Mouse (Mus musculus) liver, embryonic 14.5 days (tissue): ENCODE results near the gene Dpm2. TPM values are rescaled to one million over a fixed set of nuclear protein-coding genes. Genes with fewer than 3 reads are reported as not detected.

Experiments
- ATAC-seq: fragments of 200-750 bp; cut with Nextera tagmentation; 2 replicates; pipeline ENCODE4 v1.8.0; 2017; ENCODE audit warnings: moderate number of reproducible peaks, mild to moderate bottlenecking, moderate library complexity; ENCODE audit not compliant: insufficient read depth
- DNase-seq, 3 experiments: peaks; one replicate each; pipeline ENCODE4 v3.0.0-alpha.2; 2012 to 2013; ENCODE audit warnings: low read depth in 3 of 3, low spot score in 3 of 3
- H3K27ac ChIP-seq: fragments of 300-500 bp; sonication (generic); 2 replicates; pipeline ENCODE4 v1.5.1; 2014; ENCODE audit warnings: moderate library complexity, mild to moderate bottlenecking, control low read depth, inconsistent platforms
- H3K27me3 ChIP-seq: fragments of 300-500 bp; sonication (generic); 2 replicates; pipeline ENCODE4 v1.6.1; 2014; ENCODE audit warnings: mild to moderate bottlenecking, low read length, moderate library complexity; ENCODE audit not compliant: control insufficient read depth, insufficient read depth
- H3K36me3 ChIP-seq: fragments of 300-500 bp; sonication (generic); replicated peaks from 2 replicates; pipeline ENCODE4 v1.6.1; 2014; ENCODE audit warnings: low read depth; ENCODE audit not compliant: control insufficient read depth, insufficient read depth
- H3K4me1 ChIP-seq, 2 experiments: fragments of 200-500 bp in 1 of 2; fragments of 300-500 bp in 1 of 2; sonication (generic) in 1 of 2; replicated peaks; 2 replicates each; pipeline ENCODE4 v1.6.1; 2012 to 2014; ENCODE audit warnings: antibody characterized with exemption in 1 of 2, inconsistent platforms in 1 of 2, low read length in 1 of 2; ENCODE audit not compliant: control insufficient read depth in 2 of 2, insufficient read depth in 2 of 2
- H3K4me2 ChIP-seq: fragments of 300-500 bp; sonication (generic); 2 replicates; pipeline ENCODE4 v1.6.1; 2014; ENCODE audit warnings: low read depth, mild to moderate bottlenecking, control low read depth, moderate library complexity
- H3K4me3 ChIP-seq, 2 experiments: fragments of 200-500 bp in 1 of 2; fragments of 300-500 bp in 1 of 2; sonication (generic) in 1 of 2; 2 replicates each; pipeline ENCODE4 v1.5.1; 2012 to 2014; ENCODE audit warnings: low read depth in 2 of 2, low read length in 2 of 2, mild to moderate bottlenecking in 2 of 2, control low read depth in 1 of 2, inconsistent platforms in 1 of 2, moderate library complexity in 1 of 2; ENCODE audit not compliant: insufficient read depth in 1 of 2
- H3K9ac ChIP-seq: fragments of 300-500 bp; sonication (generic); replicated peaks from 2 replicates; pipeline ENCODE4 v1.6.1; 2014; ENCODE audit warnings: mild to moderate bottlenecking, control low read depth, moderate library complexity
- H3K9me3 ChIP-seq: fragments of 300-500 bp; sonication (generic); 2 replicates; pipeline ENCODE4 v1.6.1; 2016; ENCODE audit warnings: low read length, mixed read lengths; ENCODE audit not compliant: control insufficient read depth
- CTCF ChIP-seq: IDR thresholded peaks from 2 replicates; pipeline ENCODE4 v1.5.1; 2016; ENCODE audit warnings: antibody characterized with exemption, low read depth, control low read depth
- EP300 ChIP-seq: IDR thresholded peaks from 2 replicates; pipeline ENCODE4 v1.6.1; 2016; ENCODE audit warnings: antibody characterized with exemption, low read depth
- WGBS: fragments of 180-500 bp; shearing (Covaris S2); extraction: QIAGEN DNeasy Blood & Tissue Kit; methylation state at CpG from one replicate; pipeline ENCODE4 v1.1.7; 2014; ENCODE audit not compliant: insufficient replicate concordance; 5-methylcytosine and 5-hydroxymethylcytosine counted together
- polyA plus RNA-seq, 2 experiments: library from polyadenylated mRNA; depleted of rRNA in 1 of 2; stranded (reverse) in 1 of 2; unstranded in 1 of 2; fragments of >200 nt; fragmentation: Nextera tagmentation in 1 of 2; extraction: Ambion mirVana in 1 of 2; gene quantifications; 2 replicates each; pipeline versions ENCODE4 v1.2.1 to v1.2.3; 2012 to 2014

Dpm2 gene
- polyA plus RNA-seq, 2 experiments = 53.5 to 53.6 TPM

- peaks cover 0 to 3% of the 10 kb centered on the region in 2 experiments; a peak in 1 of 4 replicates for H3K4me1 ChIP-seq
- no peak for TF ChIP-seq EP300
- no peak for TF ChIP-seq CTCF
- H3K4me3 ChIP-seq = no peak overlapping the region
- no peak overlapping the region for H3K27ac ChIP-seq
- no peak for ATAC-seq
- 22% methylated on average over 7 of the region's 7 CpGs for WGBS
- no peak for DNase-seq
- no peak overlapping the region for H3K9ac ChIP-seq
- no peaks in the 10 kb centered on the region for H3K27me3 ChIP-seq
- H3K4me2 ChIP-seq = no peak overlapping the region
- H3K9me3 ChIP-seq = no peaks in the 10 kb centered on the region
- H3K36me3 ChIP-seq = no peaks in the 10 kb centered on the region
These were observed 17.0 kb upstream of the Dpm2 start for GRCm38 (mm10) chr2:32553592-32554148.

GRCm38 (mm10) chr2:32555484-32555883 is 15.2 kb upstream of the Dpm2 start:
- no peak for ATAC-seq
- H3K9me3 ChIP-seq = no peaks in the 10 kb centered on the region
- no peaks in the 10 kb centered on the region for H3K27me3 ChIP-seq
- no peak overlapping the region for H3K27ac ChIP-seq
- DNase-seq = no peak
- H3K4me2 ChIP-seq = no peak overlapping the region
- TF ChIP-seq EP300 (no peak), CTCF (no peak)
- no peaks in the 10 kb centered on the region for H3K36me3 ChIP-seq
- peaks cover 0 to 3% of the 10 kb centered on the region in 2 experiments; a peak in 2 of 4 replicates for H3K4me1 ChIP-seq
- 64% methylated on average over 4 of the region's 4 CpGs for WGBS
- H3K9ac ChIP-seq = no peak overlapping the region
- H3K4me3 ChIP-seq = no peak overlapping the region

- TF ChIP-seq EP300 (no peak), CTCF (no peak)
- Histone ChIP-seq H3K36me3 (no peaks in the 10 kb centered on the region), H3K4me1 (peaks cover 0 to 3% of the 10 kb centered on the region in 2 experiments; a peak in 2 of 4 replicates), H3K4me2 (no peak overlapping the region), H3K4me3 (no peak overlapping the region), H3K27ac (no peak overlapping the region), H3K27me3 (no peaks in the 10 kb centered on the region), H3K9me3 (no peaks in the 10 kb centered on the region), H3K9ac (no peak overlapping the region)
- WGBS = 36% methylated on average over 7 of the region's 7 CpGs
- DNase-seq (no peak), ATAC-seq (no peak)
These were observed 14.6 kb upstream of the Dpm2 start for GRCm38 (mm10) chr2:32556019-32556418.

GRCm38 (mm10) chr2:32559570-32559969 is 11.1 kb upstream of the Dpm2 start:
- Histone ChIP-seq H3K4me1 (peaks cover 0 to 3% of the 10 kb centered on the region in 2 experiments; a peak in 2 of 4 replicates), H3K4me2 (no peak overlapping the region), H3K9ac (no peak overlapping the region), H3K9me3 (no peaks in the 10 kb centered on the region), H3K27ac (no peak overlapping the region), H3K27me3 (no peaks in the 10 kb centered on the region), H3K36me3 (no peaks in the 10 kb centered on the region), H3K4me3 (no peak overlapping the region)
- 73% methylated on average over 5 of the region's 5 CpGs for WGBS
- no peak for TF ChIP-seq EP300
- TF ChIP-seq CTCF = no peak
- DNase-seq (no peak), ATAC-seq (no peak)

GRCm38 (mm10) chr2:32566536-32567063 is 4.1 kb upstream of the Dpm2 start:
- no peaks in the 10 kb centered on the region for H3K27me3 ChIP-seq
- no peaks in the 10 kb centered on the region for H3K9me3 ChIP-seq
- no peak overlapping the region for H3K4me3 ChIP-seq
- H3K27ac ChIP-seq = no peak overlapping the region
- H3K36me3 ChIP-seq = no peaks in the 10 kb centered on the region
- DNase-seq = peak in 2 of 3 experiments; percentile 37 to 51
- 25% methylated on average over 4 of the region's 4 CpGs for WGBS
- no peak overlapping the region for H3K4me2 ChIP-seq
- peaks cover 1 to 4% of the 10 kb centered on the region in 2 experiments; a peak in 3 of 4 replicates for H3K4me1 ChIP-seq
- no peak for ATAC-seq
- TF ChIP-seq EP300 (no peak), CTCF (peak; percentile 88)
- H3K9ac ChIP-seq = no peak overlapping the region
